Mouse (Mus musculus) effector memory CD4-positive, alpha-beta T cell, adult 7 months (primary cell): ENCODE measurements around the gene Olfr807. TPM values are rescaled to one million over a fixed set of nuclear protein-coding genes. Genes with fewer than 3 reads are reported as not detected.

Experiments used
- polyA plus RNA-seq: library from polyadenylated mRNA; unstranded; fragments of 100-300 nt; shearing (Covaris generic); gene quantifications from one replicate; pipeline ENCODE4 v1.2.1, GENCODE M21; 2017

The Olfr807 gene
- 0.21 TPM for polyA plus RNA-seq

DNA sequence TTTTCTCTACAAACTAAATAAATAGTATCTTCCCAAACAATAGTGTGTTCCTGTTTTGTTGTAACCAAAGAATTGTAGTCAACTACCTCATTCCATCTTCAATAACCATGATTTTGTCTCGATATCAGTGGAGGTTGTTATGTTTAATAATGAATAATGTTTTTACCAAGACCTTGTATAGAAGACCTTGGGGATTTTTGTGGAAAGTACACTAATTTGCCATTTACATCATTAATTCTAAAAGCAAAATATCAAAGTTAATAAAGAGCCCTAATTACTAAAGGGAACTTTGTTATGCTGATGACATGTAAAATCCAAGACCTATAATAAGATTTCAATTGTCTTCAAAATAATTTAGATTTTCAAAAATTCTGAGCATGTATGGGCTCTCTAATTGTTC, at the start of gene Olfr807:
Olfr807 (minus strand) TSS at position 101 of the 400 bp plus-strand sequence.

GRCm38 (mm10) chr10:129804296-129804695, 46.7 kb upstream of the Olfr807 start, which contains the start of gene Olfr811:
TSS of gene Olfr811 (minus strand) at chr10:129804396.

DNA sequence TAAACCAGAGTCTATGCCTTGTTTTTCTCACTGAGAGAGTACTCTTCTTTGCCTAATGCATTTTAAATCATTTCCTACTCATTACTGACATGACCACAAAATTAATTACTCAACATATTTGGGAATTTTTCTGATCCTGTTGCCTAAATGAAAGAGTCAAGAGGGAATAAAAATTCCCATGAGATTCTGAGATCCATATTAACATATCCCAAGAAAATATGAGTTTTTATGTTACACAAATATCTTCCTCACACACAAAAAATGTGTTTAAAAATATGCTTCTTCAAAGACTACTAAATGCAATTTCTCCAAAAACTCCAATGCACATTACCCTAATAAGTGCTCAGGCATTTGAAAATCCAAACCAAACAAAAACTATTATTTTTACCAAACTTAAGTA, 37.2 kb upstream of the Olfr807 start, which contains the start of gene Olfr810:
Olfr810 (minus strand) TSS at position 101 of the 400 bp plus-strand sequence.

GRCm38 (mm10) chr10:129774338-129774737, 16.7 kb upstream of the Olfr807 start, which contains the start of gene Olfr809:
TSS of gene Olfr809 (plus strand) at chr10:129774638.

GRCm38 (mm10) chr10:129765182-129765581, 7.6 kb upstream of the Olfr807 start, which contains the start of gene Olfr808:
TSS of gene Olfr808 (plus strand) at chr10:129765482.

DNA sequence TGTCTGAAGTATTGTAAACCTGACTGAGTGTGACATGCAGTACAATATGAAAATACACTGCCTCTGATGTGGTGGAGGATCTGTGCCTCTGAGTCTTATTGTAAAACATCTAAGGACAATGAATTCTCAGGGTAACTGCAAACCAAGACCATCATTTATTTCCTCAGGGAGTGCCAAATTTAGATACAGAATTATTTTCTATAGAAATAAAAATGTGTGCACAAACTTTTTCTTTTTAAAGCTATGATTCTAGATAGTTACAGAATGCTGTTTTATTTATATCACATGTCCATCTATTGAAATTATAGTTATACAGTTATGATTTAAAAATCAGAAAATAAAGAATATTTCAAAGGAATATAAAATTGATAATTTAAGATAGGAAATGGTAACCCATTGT, 15.8 kb downstream of the Olfr807 start, which contains the start of gene Olfr806:
Olfr806 (minus strand) TSS at position 101 of the 400 bp plus-strand sequence.

GRCm38 (mm10) chr10:129729275-129729674, 28.3 kb downstream of the Olfr807 start, which contains the start of gene Olfr805:
TSS of gene Olfr805 (minus strand) at chr10:129729375.

Other genes with a start within 250 kb of the Olfr807 start
- gene Olfr791, start 236.0 kb downstream of the Olfr807 start, polyA plus RNA-seq, result not detected
- not detected for gene Olfr792, start 218.6 kb downstream of the Olfr807 start, polyA plus RNA-seq
- gene Olfr794, start 190.1 kb downstream of the Olfr807 start, polyA plus RNA-seq, result not detected
- gene Olfr796, start 145.2 kb downstream of the Olfr807 start, polyA plus RNA-seq, result not detected
- 0.38 TPM for gene Olfr798, start 129.9 kb downstream of the Olfr807 start, polyA plus RNA-seq
- not detected for gene Olfr799, start 120.3 kb downstream of the Olfr807 start, polyA plus RNA-seq
- gene Olfr800, start 100.1 kb downstream of the Olfr807 start, polyA plus RNA-seq, result not detected
- not detected for gene Olfr801, start 83.9 kb downstream of the Olfr807 start, polyA plus RNA-seq
- gene Olfr802, start 69.6 kb downstream of the Olfr807 start, polyA plus RNA-seq, result not detected
- not detected for gene Olfr803, start 63.5 kb downstream of the Olfr807 start, polyA plus RNA-seq
- gene Olfr804, start 54.6 kb downstream of the Olfr807 start, polyA plus RNA-seq, result not detected
- gene Olfr805, start 28.4 kb downstream of the Olfr807 start, polyA plus RNA-seq, result not detected
- gene Olfr806, start 15.9 kb downstream of the Olfr807 start, polyA plus RNA-seq, result not detected
- gene Olfr808, start 7.7 kb upstream of the Olfr807 start, polyA plus RNA-seq, result not detected
- gene Olfr809, start 16.8 kb upstream of the Olfr807 start, polyA plus RNA-seq, result not detected
- not detected for gene Olfr810, start 37.1 kb upstream of the Olfr807 start, polyA plus RNA-seq
- gene Olfr811, start 46.6 kb upstream of the Olfr807 start, polyA plus RNA-seq, result not detected
- gene Olfr812, start 88.3 kb upstream of the Olfr807 start, polyA plus RNA-seq, result not detected
- not detected for gene Olfr813, start 97.6 kb upstream of the Olfr807 start, polyA plus RNA-seq
- 0.11 TPM for gene Olfr814, start 122.1 kb upstream of the Olfr807 start, polyA plus RNA-seq
- 0.21 TPM for gene Olfr815, start 148.1 kb upstream of the Olfr807 start, polyA plus RNA-seq
- 1.5 TPM for gene Olfr816, start 157.8 kb upstream of the Olfr807 start, polyA plus RNA-seq
- not detected for gene Olfr818, start 191.3 kb upstream of the Olfr807 start, polyA plus RNA-seq
- not detected for gene Olfr819, start 209.5 kb upstream of the Olfr807 start, polyA plus RNA-seq
- not detected for gene Olfr247, start 218.3 kb upstream of the Olfr807 start, polyA plus RNA-seq
- gene Gm10310, start 227.3 kb upstream of the Olfr807 start, polyA plus RNA-seq, result 0.40 TPM